Mouse (Mus musculus): ENCODE results near the gene Urad. TPM values are rescaled to one million over a fixed set of nuclear protein-coding genes. Genes with fewer than 3 reads are reported as not detected.

The Urad gene
- polyA plus RNA-seq, 1 experiment from 2014 or later = not detected

DNA sequence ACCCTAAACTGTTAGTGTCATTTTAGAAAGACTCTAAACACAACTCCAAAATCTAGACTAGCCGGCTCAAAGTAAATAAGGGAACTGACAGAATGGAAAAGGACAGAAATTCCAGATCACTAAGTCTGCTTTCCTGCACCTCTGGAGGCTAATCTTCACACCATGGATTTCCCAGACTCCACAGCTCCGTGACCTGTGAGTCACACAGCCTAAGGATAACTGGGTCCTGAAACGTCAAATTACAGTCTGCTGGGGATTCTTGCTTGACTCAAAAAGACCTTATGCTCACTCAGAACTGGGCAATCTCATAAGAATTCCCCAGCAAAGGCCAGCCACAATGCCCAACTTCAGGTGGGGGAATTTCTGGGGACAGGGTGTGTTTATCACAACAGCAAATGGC, 33.5 kb upstream of the Urad start:
- no peak for ATAC-seq (ENCODE audit: insufficient number of reproducible peaks, insufficient read depth, low FRiP score, low read depth)
- H3K27me3 ChIP-seq (ENCODE audit: control insufficient read depth, insufficient read depth, low read length) = no peaks in the 10 kb centered on the region
- H3K4me3 ChIP-seq (ENCODE audit: low read depth, low read length) = no peak overlapping the region
- H3K4me1 ChIP-seq (ENCODE audit: control insufficient read depth, insufficient read depth, low read length) = no peaks in the 10 kb centered on the region
- no peak overlapping the region for H3K27ac ChIP-seq (ENCODE audit: low read length)
- H3K9me3 ChIP-seq (ENCODE audit: control insufficient read depth, low read depth, low read length) = no peaks in the 10 kb centered on the region
- H3K9ac ChIP-seq (replicated peaks; ENCODE audit: low read depth, low read length) = no peak overlapping the region
- no peaks in the 10 kb centered on the region for H3K36me3 ChIP-seq (ENCODE audit: control insufficient read depth, insufficient read depth, low read length)
- WGBS = 58% methylated on average over 3 of the region's 3 CpGs
- no peak overlapping the region for H3K4me2 ChIP-seq (replicated peaks; ENCODE audit: low read depth, low read length)

GRCm38 (mm10) chr5:147354985-147355384, 32.7 kb upstream of the Urad start:
- ATAC-seq (ENCODE audit: insufficient number of reproducible peaks, insufficient read depth, low FRiP score, low read depth) = no peak
- Histone ChIP-seq H3K4me1 (ENCODE audit: control insufficient read depth, insufficient read depth, low read length) (no peaks in the 10 kb centered on the region), H3K36me3 (ENCODE audit: control insufficient read depth, insufficient read depth, low read length) (no peaks in the 10 kb centered on the region), H3K9me3 (ENCODE audit: control insufficient read depth, low read depth, low read length) (no peaks in the 10 kb centered on the region), H3K4me2 (replicated peaks; ENCODE audit: low read depth, low read length) (no peak overlapping the region), H3K4me3 (ENCODE audit: low read depth, low read length) (no peak overlapping the region), H3K27me3 (ENCODE audit: control insufficient read depth, insufficient read depth, low read length) (no peaks in the 10 kb centered on the region), H3K9ac (replicated peaks; ENCODE audit: low read depth, low read length) (no peak overlapping the region), H3K27ac (ENCODE audit: low read length) (no peak overlapping the region)
- 82% methylated on average over 8 of the region's 8 CpGs for WGBS

GRCm38 (mm10) chr5:147354161-147354780, 32.0 kb upstream of the Urad start:
- Histone ChIP-seq H3K4me2 (replicated peaks; ENCODE audit: low read depth, low read length) (no peak overlapping the region), H3K27ac (ENCODE audit: low read length) (no peak overlapping the region), H3K36me3 (ENCODE audit: control insufficient read depth, insufficient read depth, low read length) (no peaks in the 10 kb centered on the region), H3K4me3 (ENCODE audit: low read depth, low read length) (no peak overlapping the region), H3K27me3 (ENCODE audit: control insufficient read depth, insufficient read depth, low read length) (no peaks in the 10 kb centered on the region), H3K9me3 (ENCODE audit: control insufficient read depth, low read depth, low read length) (no peaks in the 10 kb centered on the region), H3K9ac (replicated peaks; ENCODE audit: low read depth, low read length) (no peak overlapping the region), H3K4me1 (ENCODE audit: control insufficient read depth, insufficient read depth, low read length) (no peaks in the 10 kb centered on the region)
- WGBS = 59% methylated on average over 17 of the region's 17 CpGs
- no peak for ATAC-seq (ENCODE audit: insufficient number of reproducible peaks, insufficient read depth, low FRiP score, low read depth)

DNA sequence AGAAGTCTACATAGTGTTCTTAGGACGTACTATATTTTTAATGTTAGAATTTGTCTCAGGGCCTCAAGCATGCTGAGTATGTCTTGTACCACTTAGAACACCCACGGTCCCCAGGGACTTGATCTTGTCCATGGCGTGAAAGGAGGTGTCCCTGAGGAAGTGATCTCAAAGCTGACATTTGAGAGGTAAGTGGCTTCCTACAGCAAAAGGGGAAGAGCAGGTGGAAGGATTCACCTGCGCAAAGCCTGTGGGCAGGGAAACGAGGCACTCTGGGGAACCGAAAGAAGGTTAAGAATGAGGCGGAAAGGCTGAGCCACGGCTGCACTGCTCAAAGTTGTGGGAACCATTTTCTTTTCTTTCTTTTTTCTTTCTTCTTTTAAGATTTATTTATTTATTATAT, 29.7 kb upstream of the Urad start:
- WGBS = 93% methylated on average over 8 of the region's 8 CpGs
- Histone ChIP-seq H3K27me3 (ENCODE audit: control insufficient read depth, insufficient read depth, low read length) (no peaks in the 10 kb centered on the region), H3K4me1 (ENCODE audit: control insufficient read depth, insufficient read depth, low read length) (no peaks in the 10 kb centered on the region), H3K9ac (replicated peaks; ENCODE audit: low read depth, low read length) (no peak overlapping the region), H3K9me3 (ENCODE audit: control insufficient read depth, low read depth, low read length) (no peaks in the 10 kb centered on the region), H3K27ac (ENCODE audit: low read length) (no peak overlapping the region), H3K36me3 (ENCODE audit: control insufficient read depth, insufficient read depth, low read length) (no peaks in the 10 kb centered on the region), H3K4me2 (replicated peaks; ENCODE audit: low read depth, low read length) (no peak overlapping the region), H3K4me3 (ENCODE audit: low read depth, low read length) (no peak overlapping the region)
- no peak for ATAC-seq (ENCODE audit: insufficient number of reproducible peaks, insufficient read depth, low FRiP score, low read depth)

- H3K4me2 ChIP-seq (replicated peaks; ENCODE audit: low read depth, low read length) = no peak overlapping the region
These were observed 23.7 kb upstream of the Urad start for GRCm38 (mm10) chr5:147345981-147346380.

DNA sequence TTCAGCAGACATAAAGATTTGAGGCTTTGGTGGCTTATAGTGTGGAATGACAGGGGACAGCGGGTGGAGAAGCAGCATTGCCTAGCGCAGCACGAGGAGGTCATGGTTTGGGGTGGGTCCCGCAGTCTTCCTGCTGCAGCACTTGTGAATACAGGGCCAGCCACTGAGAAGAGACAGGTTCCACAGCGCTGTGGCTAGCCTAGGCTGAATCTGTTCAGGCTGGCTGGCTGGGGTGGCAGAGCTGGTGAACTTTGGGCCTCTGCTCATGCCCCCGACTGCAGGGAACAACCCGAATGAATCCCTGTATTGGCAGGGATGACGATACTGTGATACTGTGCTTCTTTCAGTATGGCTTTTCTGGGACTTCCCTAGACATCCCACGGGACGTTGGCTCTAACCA, 21.7 kb upstream of the Urad start:
- H3K9me3 ChIP-seq (ENCODE audit: control insufficient read depth, low read depth, low read length) = no peaks in the 10 kb centered on the region
- no peak overlapping the region for H3K4me2 ChIP-seq (replicated peaks; ENCODE audit: low read depth, low read length)
- H3K27ac ChIP-seq (ENCODE audit: low read length) = no peak overlapping the region
- no peaks in the 10 kb centered on the region for H3K27me3 ChIP-seq (ENCODE audit: control insufficient read depth, insufficient read depth, low read length)
- no peaks in the 10 kb centered on the region for H3K36me3 ChIP-seq (ENCODE audit: control insufficient read depth, insufficient read depth, low read length)
- H3K4me1 ChIP-seq (ENCODE audit: control insufficient read depth, insufficient read depth, low read length) = no peaks in the 10 kb centered on the region
- ATAC-seq (ENCODE audit: insufficient number of reproducible peaks, insufficient read depth, low FRiP score, low read depth) = no peak
- H3K9ac ChIP-seq (replicated peaks; ENCODE audit: low read depth, low read length) = no peak overlapping the region
- no peak overlapping the region for H3K4me3 ChIP-seq (ENCODE audit: low read depth, low read length)
- WGBS = 89% methylated on average over 10 of the region's 10 CpGs

More at GRCm38 (mm10) chr5:147345981-147346380, 23.7 kb upstream of the Urad start:
- ATAC-seq (ENCODE audit: insufficient number of reproducible peaks, insufficient read depth, low FRiP score, low read depth) = no peak
- Histone ChIP-seq H3K36me3 (ENCODE audit: control insufficient read depth, insufficient read depth, low read length) (no peaks in the 10 kb centered on the region), H3K9me3 (ENCODE audit: control insufficient read depth, low read depth, low read length) (no peaks in the 10 kb centered on the region), H3K4me3 (ENCODE audit: low read depth, low read length) (no peak overlapping the region), H3K27ac (ENCODE audit: low read length) (no peak overlapping the region), H3K9ac (replicated peaks; ENCODE audit: low read depth, low read length) (no peak overlapping the region), H3K4me1 (ENCODE audit: control insufficient read depth, insufficient read depth, low read length) (no peaks in the 10 kb centered on the region), H3K27me3 (ENCODE audit: control insufficient read depth, insufficient read depth, low read length) (no peaks in the 10 kb centered on the region)
- 67% methylated on average over 1 of the region's 1 CpGs for WGBS

DNA sequence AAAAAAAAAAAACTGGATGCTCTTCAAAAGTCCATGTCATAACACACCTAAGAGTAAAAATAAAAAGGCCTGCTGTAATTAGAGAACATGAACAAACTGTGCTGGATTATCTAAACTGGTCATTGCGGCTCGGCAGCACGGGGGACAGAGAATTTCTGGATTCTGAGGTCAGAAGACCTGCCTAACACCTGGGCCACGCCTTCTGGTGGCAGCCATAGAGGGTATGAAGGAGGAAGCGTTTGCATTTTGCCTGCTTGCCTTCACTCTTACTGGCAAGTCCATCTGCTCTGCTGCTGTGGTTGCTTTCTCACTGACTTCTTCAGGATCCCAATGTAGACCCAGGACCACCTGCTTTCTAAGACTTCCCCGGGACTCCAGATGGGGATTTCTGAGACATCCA, 20.7 kb upstream of the Urad start:
- Histone ChIP-seq H3K4me1 (ENCODE audit: control insufficient read depth, insufficient read depth, low read length) (no peaks in the 10 kb centered on the region), H3K9me3 (ENCODE audit: control insufficient read depth, low read depth, low read length) (no peaks in the 10 kb centered on the region), H3K4me3 (ENCODE audit: low read depth, low read length) (no peak overlapping the region), H3K27me3 (ENCODE audit: control insufficient read depth, insufficient read depth, low read length) (no peaks in the 10 kb centered on the region), H3K27ac (ENCODE audit: low read length) (no peak overlapping the region), H3K9ac (replicated peaks; ENCODE audit: low read depth, low read length) (no peak overlapping the region), H3K36me3 (ENCODE audit: control insufficient read depth, insufficient read depth, low read length) (no peaks in the 10 kb centered on the region), H3K4me2 (replicated peaks; ENCODE audit: low read depth, low read length) (no peak overlapping the region)
- ATAC-seq (ENCODE audit: insufficient number of reproducible peaks, insufficient read depth, low FRiP score, low read depth) = no peak
- WGBS = 84% methylated on average over 6 of the region's 6 CpGs

DNA sequence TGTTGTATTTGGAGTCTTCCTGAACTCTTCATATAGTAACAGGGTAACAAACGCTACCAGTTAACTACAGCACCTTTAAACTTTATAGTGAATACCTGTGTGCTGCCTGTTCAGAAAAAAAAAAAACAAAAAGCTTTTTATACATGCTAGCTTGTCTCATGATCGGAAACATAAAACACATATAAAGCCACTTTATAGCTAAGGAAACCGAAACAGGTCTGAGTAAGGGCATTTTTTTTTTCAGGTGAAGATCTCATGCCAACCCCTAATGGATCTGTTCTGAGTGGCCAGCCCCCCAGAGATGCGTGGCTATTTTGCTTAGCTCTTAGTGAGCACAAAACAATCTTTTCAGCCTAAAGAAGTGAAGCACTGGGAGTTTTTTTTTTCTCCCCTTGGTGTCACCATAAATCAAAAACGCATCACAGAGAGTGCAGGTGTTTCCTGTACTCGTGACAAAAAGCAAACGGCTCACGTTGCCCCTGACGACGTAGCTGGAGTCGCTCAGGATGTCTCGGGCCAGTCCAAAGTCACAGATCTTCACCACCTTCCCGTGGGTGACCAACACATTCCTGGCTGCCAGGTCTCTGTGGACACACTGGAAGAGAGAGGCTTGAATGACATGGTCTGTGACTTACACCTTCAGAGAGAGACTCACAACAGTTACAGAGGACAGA, 18.6 kb upstream of the Urad start:
- Histone ChIP-seq H3K4me2 (replicated peaks; ENCODE audit: low read depth, low read length) (no peak overlapping the region), H3K4me1 (ENCODE audit: control insufficient read depth, insufficient read depth, low read length) (no peaks in the 10 kb centered on the region), H3K27me3 (ENCODE audit: control insufficient read depth, insufficient read depth, low read length) (no peaks in the 10 kb centered on the region), H3K4me3 (ENCODE audit: low read depth, low read length) (no peak overlapping the region), H3K27ac (ENCODE audit: low read length) (no peak overlapping the region), H3K9ac (replicated peaks; ENCODE audit: low read depth, low read length) (no peak overlapping the region), H3K36me3 (ENCODE audit: control insufficient read depth, insufficient read depth, low read length) (no peaks in the 10 kb centered on the region), H3K9me3 (ENCODE audit: control insufficient read depth, low read depth, low read length) (no peaks in the 10 kb centered on the region)
- no peak for ATAC-seq (ENCODE audit: insufficient number of reproducible peaks, insufficient read depth, low FRiP score, low read depth)
- WGBS = 28% methylated on average over 13 of the region's 13 CpGs

DNA sequence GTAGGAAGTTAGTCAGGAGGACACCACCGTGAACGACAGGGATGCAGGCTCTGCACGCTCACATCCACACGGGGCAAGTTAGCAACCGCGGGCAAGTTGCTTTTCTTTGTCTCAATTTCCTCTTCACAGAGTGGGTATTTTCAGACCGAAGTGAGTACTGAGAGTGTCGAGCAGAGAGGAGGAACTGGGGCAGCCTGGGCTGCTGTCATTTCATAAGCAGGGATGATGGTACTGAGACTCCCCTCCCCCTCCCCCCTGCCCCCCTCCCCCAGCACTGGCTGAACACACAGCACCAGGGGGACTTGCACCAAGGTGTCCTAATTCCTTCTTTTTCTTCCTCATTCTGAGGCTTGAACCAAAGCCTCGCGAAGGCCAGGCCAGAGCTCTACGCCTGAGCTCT, 17.3 kb upstream of the Urad start:
- H3K4me3 ChIP-seq (ENCODE audit: low read depth, low read length) = no peak overlapping the region
- no peaks in the 10 kb centered on the region for H3K36me3 ChIP-seq (ENCODE audit: control insufficient read depth, insufficient read depth, low read length)
- no peak overlapping the region for H3K4me2 ChIP-seq (replicated peaks; ENCODE audit: low read depth, low read length)
- 84% methylated on average over 11 of the region's 11 CpGs for WGBS
- ATAC-seq (ENCODE audit: insufficient number of reproducible peaks, insufficient read depth, low FRiP score, low read depth) = no peak
- H3K9me3 ChIP-seq (ENCODE audit: control insufficient read depth, low read depth, low read length) = no peaks in the 10 kb centered on the region
- H3K9ac ChIP-seq (replicated peaks; ENCODE audit: low read depth, low read length) = no peak overlapping the region
- H3K27ac ChIP-seq (ENCODE audit: low read length) = no peak overlapping the region
- H3K4me1 ChIP-seq (ENCODE audit: control insufficient read depth, insufficient read depth, low read length) = no peaks in the 10 kb centered on the region
- no peaks in the 10 kb centered on the region for H3K27me3 ChIP-seq (ENCODE audit: control insufficient read depth, insufficient read depth, low read length)
